Mouse (Mus musculus): ENCODE measurements at regions not wholly inside any gene's neighbourhood (a gene's known extent, or its start where the extent isn't known, plus 50 kb on each side); places are given as distances from the start of the nearest gene placed in this dataset.

- Histone ChIP-seq H3K4me3 (ENCODE audit: insufficient read depth, poor library complexity, severe bottlenecking) (no peak overlapping the region), H3K36me3 (ENCODE audit: control insufficient read depth, insufficient read depth) (no peaks in the 10 kb centered on the region), H3K79me2 (ENCODE audit: control insufficient read depth, insufficient read depth) (no peaks in the 10 kb centered on the region), H3K27me3 (ENCODE audit: control insufficient read depth, insufficient read depth, insufficient read length) (no peaks in the 10 kb centered on the region), H3ac (ENCODE audit: control insufficient read depth, insufficient read length, low read depth) (no peak overlapping the region), H3K79me3 (ENCODE audit: low read depth) (no peaks in the 10 kb centered on the region)
- TF ChIP-seq USF1 (IDR thresholded peaks at IDR 0.05; ENCODE audit: low read depth) (no peak), FOSL1 (IDR thresholded peaks at IDR 0.05; ENCODE audit: insufficient read depth, low read length, poor library complexity, severe bottlenecking) (no peak), MAX (IDR thresholded peaks at IDR 0.05) (no peak), CEBPB (IDR thresholded peaks at IDR 0.05; ENCODE audit: low read depth) (no peak), MYOG (IDR thresholded peaks at IDR 0.05; ENCODE audit: control insufficient read depth, extremely low read depth, insufficient read length) (no peak), MYOD1 (IDR thresholded peaks at IDR 0.05; ENCODE audit: control insufficient read depth, insufficient read length, low read depth) (no peak), CTCF (IDR thresholded peaks at IDR 0.05; ENCODE audit: control insufficient read depth, insufficient read depth, insufficient read length) (no peak)
Observed at GRCm38 (mm10) chr10:119395048-119395447, 58.6 kb upstream of the Grip1 start.

DNA sequence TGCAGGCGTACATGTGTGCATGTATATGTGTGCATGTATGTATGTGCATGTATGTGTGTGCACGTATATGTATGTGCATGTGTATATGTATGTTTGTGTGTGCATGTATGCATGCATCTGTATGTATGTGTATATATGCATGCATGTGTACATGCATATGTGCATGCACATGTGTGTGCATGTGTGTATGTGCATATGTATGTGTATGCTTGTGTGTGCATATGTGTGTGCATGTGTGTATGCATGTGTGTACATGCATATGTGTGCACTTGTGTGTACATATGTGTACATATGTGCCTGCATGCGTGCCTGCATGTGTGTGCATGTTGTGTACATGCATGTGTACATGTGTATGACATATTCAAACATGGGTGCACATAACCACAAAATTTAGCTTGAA is 65.7 kb upstream of the Grip1 start:
- no peak overlapping the region for H3ac ChIP-seq (ENCODE audit: control insufficient read depth, insufficient read length, low read depth)
- TF ChIP-seq MYOD1 (IDR thresholded peaks at IDR 0.05; ENCODE audit: control insufficient read depth, insufficient read length, low read depth): no peak
- TF ChIP-seq FOSL1 (IDR thresholded peaks at IDR 0.05; ENCODE audit: insufficient read depth, low read length, poor library complexity, severe bottlenecking): no peak

DNA sequence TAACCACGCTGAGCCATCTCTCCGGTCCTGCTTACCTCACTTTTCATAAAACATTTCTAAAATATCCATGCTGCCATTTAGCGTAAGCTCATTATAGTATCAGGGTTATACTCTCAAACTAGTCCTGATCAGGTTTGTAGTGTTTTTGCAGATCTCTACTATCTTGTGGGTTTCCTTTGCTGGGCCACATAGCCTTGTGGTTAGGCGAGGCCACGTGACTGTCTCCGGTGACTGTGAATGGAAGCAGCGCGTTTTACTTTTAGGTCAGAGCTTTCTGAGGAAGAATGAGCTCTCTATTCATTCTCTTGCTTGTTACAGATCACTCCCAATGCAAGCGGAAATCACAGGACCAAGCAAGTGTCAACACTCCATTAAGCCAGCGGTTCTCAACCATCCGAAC is 71.4 kb upstream of the Grip1 start:
- Histone ChIP-seq H3K27me3 (ENCODE audit: control insufficient read depth, insufficient read depth, insufficient read length) (peaks cover 4% of the 10 kb centered on the region), H3K36me3 (ENCODE audit: control insufficient read depth, insufficient read depth) (no peaks in the 10 kb centered on the region), H3K4me3 (ENCODE audit: insufficient read depth, poor library complexity, severe bottlenecking) (no peak overlapping the region), H3K79me3 (ENCODE audit: low read depth) (no peaks in the 10 kb centered on the region), H3ac (ENCODE audit: control insufficient read depth, insufficient read length, low read depth) (no peak overlapping the region), H3K79me2 (ENCODE audit: control insufficient read depth, insufficient read depth) (no peaks in the 10 kb centered on the region)
- TF ChIP-seq USF1 (IDR thresholded peaks at IDR 0.05; ENCODE audit: low read depth): no peak
- no peak for TF ChIP-seq FOSL1 (IDR thresholded peaks at IDR 0.05; ENCODE audit: insufficient read depth, low read length, poor library complexity, severe bottlenecking)
- TF ChIP-seq CEBPB (IDR thresholded peaks at IDR 0.05; ENCODE audit: low read depth): no peak
- no peak for TF ChIP-seq MYOG (IDR thresholded peaks at IDR 0.05; ENCODE audit: control insufficient read depth, extremely low read depth, insufficient read length)
- no peak for TF ChIP-seq CTCF (IDR thresholded peaks at IDR 0.05; ENCODE audit: control insufficient read depth, insufficient read depth, insufficient read length)
- TF ChIP-seq MYOD1 (IDR thresholded peaks at IDR 0.05; ENCODE audit: control insufficient read depth, insufficient read length, low read depth): no peak
- no peak for TF ChIP-seq MAX (IDR thresholded peaks at IDR 0.05)

More for the DNA sequence above, 65.7 kb upstream of the Grip1 start:
- H3K27me3 ChIP-seq (ENCODE audit: control insufficient read depth, insufficient read depth, insufficient read length): no peaks in the 10 kb centered on the region
- H3K4me3 ChIP-seq (ENCODE audit: insufficient read depth, poor library complexity, severe bottlenecking): no peak overlapping the region
- no peaks in the 10 kb centered on the region for H3K36me3 ChIP-seq (ENCODE audit: control insufficient read depth, insufficient read depth)
- no peaks in the 10 kb centered on the region for H3K79me2 ChIP-seq (ENCODE audit: control insufficient read depth, insufficient read depth)
- H3K79me3 ChIP-seq (ENCODE audit: low read depth): no peaks in the 10 kb centered on the region

- no peaks in the 10 kb centered on the region for H3K79me2 ChIP-seq (ENCODE audit: control insufficient read depth, insufficient read depth)
- H3K36me3 ChIP-seq (ENCODE audit: control insufficient read depth, insufficient read depth): no peaks in the 10 kb centered on the region
- TF ChIP-seq CTCF (IDR thresholded peaks at IDR 0.05; ENCODE audit: control insufficient read depth, insufficient read depth, insufficient read length): no peak
- TF ChIP-seq MAX (IDR thresholded peaks at IDR 0.05): no peak
- TF ChIP-seq MYOD1 (IDR thresholded peaks at IDR 0.05; ENCODE audit: control insufficient read depth, insufficient read length, low read depth): no peak
- TF ChIP-seq MYOG (IDR thresholded peaks at IDR 0.05; ENCODE audit: control insufficient read depth, extremely low read depth, insufficient read length): no peak
- TF ChIP-seq FOSL1 (IDR thresholded peaks at IDR 0.05; ENCODE audit: insufficient read depth, low read length, poor library complexity, severe bottlenecking): no peak
- H3K4me3 ChIP-seq (ENCODE audit: insufficient read depth, poor library complexity, severe bottlenecking): no peak overlapping the region
- no peak overlapping the region for H3ac ChIP-seq (ENCODE audit: control insufficient read depth, insufficient read length, low read depth)
- H3K27me3 ChIP-seq (ENCODE audit: control insufficient read depth, insufficient read depth, insufficient read length): no peaks in the 10 kb centered on the region
- no peaks in the 10 kb centered on the region for H3K79me3 ChIP-seq (ENCODE audit: low read depth)
Observed at GRCm38 (mm10) chr10:119368566-119368965, 85.1 kb upstream of the Grip1 start.

DNA sequence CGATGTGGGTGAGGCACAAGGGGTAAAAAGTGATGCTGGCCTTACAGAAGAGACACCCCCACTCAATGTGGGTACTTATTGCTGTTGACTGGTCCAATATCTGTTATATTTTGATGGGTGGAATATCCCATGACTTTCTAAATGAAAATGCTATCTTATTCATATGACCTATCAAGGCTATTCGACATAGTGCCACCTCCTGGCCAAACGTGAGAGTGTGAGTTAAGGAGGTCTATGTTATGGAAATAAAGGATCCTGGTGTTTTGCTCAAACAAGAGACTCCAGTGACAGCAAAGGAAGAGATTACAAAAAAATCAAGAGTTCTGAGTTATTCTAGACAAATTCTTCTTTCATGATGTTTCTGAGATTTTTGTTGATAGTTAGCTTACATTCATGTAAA is 90.0 kb upstream of the Grip1 start:
- H3K36me3 ChIP-seq (ENCODE audit: control insufficient read depth, insufficient read depth): no peaks in the 10 kb centered on the region
- H3K4me3 ChIP-seq (ENCODE audit: insufficient read depth, poor library complexity, severe bottlenecking): no peak overlapping the region
- H3K27me3 ChIP-seq (ENCODE audit: control insufficient read depth, insufficient read depth, insufficient read length): no peaks in the 10 kb centered on the region
- no peaks in the 10 kb centered on the region for H3K79me2 ChIP-seq (ENCODE audit: control insufficient read depth, insufficient read depth)
- TF ChIP-seq USF1 (IDR thresholded peaks at IDR 0.05; ENCODE audit: low read depth) (no peak), MYOG (IDR thresholded peaks at IDR 0.05; ENCODE audit: control insufficient read depth, extremely low read depth, insufficient read length) (no peak), FOSL1 (IDR thresholded peaks at IDR 0.05; ENCODE audit: insufficient read depth, low read length, poor library complexity, severe bottlenecking) (no peak), MYOD1 (IDR thresholded peaks at IDR 0.05; ENCODE audit: control insufficient read depth, insufficient read length, low read depth) (no peak), MAX (IDR thresholded peaks at IDR 0.05) (no peak), CTCF (IDR thresholded peaks at IDR 0.05; ENCODE audit: control insufficient read depth, insufficient read depth, insufficient read length) (no peak), CEBPB (IDR thresholded peaks at IDR 0.05; ENCODE audit: low read depth) (no peak)
- no peaks in the 10 kb centered on the region for H3K79me3 ChIP-seq (ENCODE audit: low read depth)
- no peak overlapping the region for H3ac ChIP-seq (ENCODE audit: control insufficient read depth, insufficient read length, low read depth)

DNA sequence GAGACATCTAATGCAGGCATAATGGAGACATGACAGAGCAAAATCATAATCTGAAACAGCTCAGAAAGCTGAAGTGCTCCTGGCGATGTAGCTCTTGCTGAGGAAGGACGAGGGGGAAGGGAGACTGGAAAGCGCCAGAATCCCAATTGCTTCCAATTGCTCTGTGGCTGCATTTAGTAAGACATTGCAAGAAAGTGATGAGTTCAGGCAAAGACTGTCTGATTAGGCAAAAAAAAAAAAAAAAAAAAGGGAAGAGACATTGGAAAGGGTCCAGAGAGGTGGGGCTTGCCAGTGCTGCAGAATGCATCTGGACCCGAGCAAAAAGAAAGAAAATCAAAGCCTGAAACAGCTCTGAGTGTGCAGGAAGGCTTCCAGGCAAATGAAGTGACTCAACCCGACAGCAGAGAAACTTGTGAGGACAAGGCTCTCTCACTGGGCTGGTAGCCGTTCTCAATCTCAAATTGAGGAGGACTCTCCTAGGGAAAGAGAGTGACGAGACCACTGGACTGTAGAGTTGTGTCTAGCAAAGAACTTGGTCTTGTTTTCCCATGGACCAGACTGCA is 94.8 kb upstream of the Grip1 start:
- no peaks in the 10 kb centered on the region for H3K36me3 ChIP-seq (ENCODE audit: control insufficient read depth, insufficient read depth)
- no peak overlapping the region for H3ac ChIP-seq (ENCODE audit: control insufficient read depth, insufficient read length, low read depth)
- H3K79me2 ChIP-seq (ENCODE audit: control insufficient read depth, insufficient read depth): no peaks in the 10 kb centered on the region
- H3K79me3 ChIP-seq (ENCODE audit: low read depth): no peaks in the 10 kb centered on the region
- H3K4me3 ChIP-seq (ENCODE audit: insufficient read depth, poor library complexity, severe bottlenecking): no peak overlapping the region
- H3K27me3 ChIP-seq (ENCODE audit: control insufficient read depth, insufficient read depth, insufficient read length): no peaks in the 10 kb centered on the region
- TF ChIP-seq MYOG (IDR thresholded peaks at IDR 0.05; ENCODE audit: control insufficient read depth, extremely low read depth, insufficient read length) (no peak), FOSL1 (IDR thresholded peaks at IDR 0.05; ENCODE audit: insufficient read depth, low read length, poor library complexity, severe bottlenecking) (no peak), USF1 (IDR thresholded peaks at IDR 0.05; ENCODE audit: low read depth) (no peak), CEBPB (IDR thresholded peaks at IDR 0.05; ENCODE audit: low read depth) (no peak), CTCF (IDR thresholded peaks at IDR 0.05; ENCODE audit: control insufficient read depth, insufficient read depth, insufficient read length) (no peak), MYOD1 (IDR thresholded peaks at IDR 0.05; ENCODE audit: control insufficient read depth, insufficient read length, low read depth) (no peak), MAX (IDR thresholded peaks at IDR 0.05) (no peak)
